Mouse (Mus musculus) heart, embryonic 10.5 days (tissue): ENCODE results near the gene Mrpl33. TPM values are rescaled to one million over a fixed set of nuclear protein-coding genes. Genes with fewer than 3 reads are reported as not detected.

ENCODE experiments used
- DNase-seq: peaks from one replicate; pipeline ENCODE4 v3.0.0-alpha.2; 2017; ENCODE audit warnings: low spot score
- H3K27ac ChIP-seq: fragments of 300-500 bp; sonication (generic); 2 replicates; pipeline ENCODE4 v1.5.1; 2016; ENCODE audit warnings: mild to moderate bottlenecking
- H3K27me3 ChIP-seq: fragments of 300-500 bp; sonication (generic); 2 replicates; pipeline ENCODE4 v1.6.1; 2016; ENCODE audit warnings: mild to moderate bottlenecking; ENCODE audit not compliant: poor library complexity, insufficient read depth, severe bottlenecking
- H3K36me3 ChIP-seq: fragments of 300-500 bp; sonication (generic); 2 replicates; pipeline ENCODE4 v1.6.1; 2016; ENCODE audit warnings: mild to moderate bottlenecking, moderate library complexity
- H3K4me1 ChIP-seq: fragments of 300-500 bp; sonication (generic); 2 replicates; pipeline ENCODE4 v1.6.1; 2016; ENCODE audit warnings: mild to moderate bottlenecking
- H3K4me3 ChIP-seq: fragments of 300-500 bp; sonication (generic); 2 replicates; pipeline ENCODE4 v1.5.1; 2016; ENCODE audit warnings: mild to moderate bottlenecking, moderate library complexity
- H3K9me3 ChIP-seq: fragments of 300-500 bp; sonication (generic); 2 replicates; pipeline ENCODE4 v1.6.1; 2016; ENCODE audit warnings: mild to moderate bottlenecking, moderate library complexity
- WGBS: fragments of 180-500 bp; shearing (Covaris S2); methylation state at CpG from one replicate; pipeline ENCODE4 v1.1.7; 2016; 5-methylcytosine and 5-hydroxymethylcytosine counted together
- microRNA-seq: library from miRNA; unstranded; fragments of <30 nt; microRNA quantifications from one replicate; pipeline ENCODE4, GENCODE M21; 2017
- polyA plus RNA-seq: library from polyadenylated mRNA; unstranded; fragments of >200 nt; fragmentation: Nextera tagmentation; extraction: Ambion mirVana; gene quantifications from 2 replicates; pipeline ENCODE4 v1.2.1, GENCODE M21; 2016

Mrpl33 gene
- polyA plus RNA-seq, 1 experiment from 2014 or later, result 294 TPM

DNA sequence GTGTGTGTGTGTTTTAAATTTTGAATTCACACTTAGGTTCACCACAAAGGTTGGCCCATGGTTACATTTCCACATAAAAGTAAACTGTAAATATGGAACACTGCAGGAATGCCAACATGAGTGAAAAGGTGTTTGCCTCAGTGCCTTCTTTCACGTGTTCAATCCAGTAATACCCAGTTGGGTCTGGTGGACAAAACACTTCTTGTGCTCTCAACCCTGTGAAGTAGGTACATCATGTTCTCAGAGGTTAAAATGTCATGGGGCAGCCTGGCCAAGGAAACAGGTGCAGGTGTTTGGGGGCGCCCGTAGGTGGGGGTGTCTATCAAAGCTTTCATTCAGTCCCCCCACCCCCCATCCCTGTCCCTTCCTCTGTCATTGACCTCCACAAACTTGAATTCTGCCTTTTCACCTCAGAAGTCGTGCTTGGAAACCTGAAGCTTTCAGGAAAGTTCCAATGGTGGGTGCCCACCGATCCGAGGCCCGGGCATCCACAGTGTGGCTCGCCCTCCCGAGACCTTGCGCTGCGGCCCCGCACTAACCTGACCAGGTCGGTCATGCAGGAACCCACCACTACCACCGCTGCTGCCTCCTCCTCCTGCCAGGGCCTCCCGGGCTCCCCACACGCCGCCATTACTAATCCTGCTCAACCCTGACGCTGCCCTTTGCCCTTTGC, 100.4 kb downstream of the Mrpl33 start, which contains the start of gene Rbks:
Gene Rbks, minus strand, starts transcription at position 657 of the 673 bp plus-strand sequence.
- Histone ChIP-seq H3K9me3 (no peaks in the 10 kb centered on the region), H3K27me3 (no peaks in the 10 kb centered on the region), H3K4me1 (peaks cover 8% of the 10 kb centered on the region), H3K36me3 (no peaks in the 10 kb centered on the region), H3K4me3 (peak within 1 kb of the TSS; percentile 88), H3K27ac (peak within 1 kb of the TSS; percentile 93)
- DNase-seq, result no peak
- 10% methylated on average over 18 of the region's 18 CpGs for WGBS

GRCm38 (mm10) chr5:31697644-31698296, 101.0 kb downstream of the Mrpl33 start, which contains the start of gene Babam2:
TSS of gene Babam2 (plus strand) at chr5:31697684.
- WGBS, result under 1% methylated on average over 71 of the region's 71 CpGs
- Histone ChIP-seq H3K9me3 (no peaks in the 10 kb centered on the region), H3K4me3 (peak within 1 kb of the TSS; percentile 88), H3K27me3 (no peaks in the 10 kb centered on the region), H3K4me1 (peaks cover 8% of the 10 kb centered on the region), H3K27ac (peak within 1 kb of the TSS; percentile 93), H3K36me3 (peaks cover 3% of the 10 kb centered on the region; the same call in 1 of the 2 replicates)
- DNase-seq, result peak; percentile 95

- Histone ChIP-seq H3K4me3 (peak overlapping the region; percentile 88), H3K27ac (peak overlapping the region; percentile 93), H3K36me3 (peaks cover 8% of the 10 kb centered on the region; the same call in 1 of the 2 replicates), H3K27me3 (no peaks in the 10 kb centered on the region), H3K9me3 (no peaks in the 10 kb centered on the region), H3K4me1 (peaks cover 8% of the 10 kb centered on the region)
- peak; percentile 93 for DNase-seq
- 6% methylated on average over 16 of the region's 16 CpGs for WGBS
Measured at GRCm38 (mm10) chr5:31698297-31698726, 101.6 kb downstream of the Mrpl33 start.

GRCm38 (mm10) chr5:31698931-31699330, 102.2 kb downstream of the Mrpl33 start:
- Histone ChIP-seq H3K4me3 (no peak overlapping the region), H3K27me3 (no peaks in the 10 kb centered on the region), H3K9me3 (no peaks in the 10 kb centered on the region), H3K36me3 (peaks cover 14% of the 10 kb centered on the region; the same call in 1 of the 2 replicates), H3K27ac (no peak overlapping the region), H3K4me1 (peaks cover 8% of the 10 kb centered on the region)
- WGBS, result 58% methylated on average over 4 of the region's 4 CpGs
- DNase-seq, result no peak

GRCm38 (mm10) chr5:31699397-31699796, 102.7 kb downstream of the Mrpl33 start:
- Histone ChIP-seq H3K4me1 (peaks cover 8% of the 10 kb centered on the region), H3K9me3 (no peaks in the 10 kb centered on the region), H3K27me3 (no peaks in the 10 kb centered on the region), H3K36me3 (peaks cover 15% of the 10 kb centered on the region; the same call in 1 of the 2 replicates), H3K4me3 (no peak overlapping the region), H3K27ac (no peak overlapping the region)
- no peak for DNase-seq

DNA sequence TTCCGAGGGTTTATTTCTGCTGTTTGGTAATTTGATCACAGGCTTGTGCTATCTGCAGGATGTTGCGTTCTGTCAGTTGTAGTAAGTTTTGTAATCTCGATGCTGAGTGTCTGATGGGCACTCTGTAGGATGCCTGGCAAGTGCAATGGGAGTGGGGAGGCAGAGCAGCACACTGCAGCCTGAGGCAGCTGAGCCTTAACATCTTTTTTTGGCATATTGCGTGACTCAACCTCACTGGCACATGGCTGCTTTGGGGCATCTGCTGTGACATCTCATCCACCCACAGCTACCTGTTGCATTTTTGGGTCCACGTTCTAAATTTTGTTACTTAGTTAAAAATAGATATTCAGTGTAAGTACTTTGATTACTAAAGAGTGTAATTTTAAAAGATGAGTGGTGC, 108.2 kb downstream of the Mrpl33 start:
- Histone ChIP-seq H3K4me3 (no peak overlapping the region), H3K9me3 (no peaks in the 10 kb centered on the region), H3K4me1 (no peaks in the 10 kb centered on the region), H3K27ac (no peak overlapping the region), H3K27me3 (no peaks in the 10 kb centered on the region), H3K36me3 (peaks cover 35% of the 10 kb centered on the region)
- no peak for DNase-seq
- 81% methylated on average over 5 of the region's 5 CpGs for WGBS

- WGBS, result 80% methylated on average over 4 of the region's 4 CpGs
- Histone ChIP-seq H3K4me3 (no peak overlapping the region), H3K36me3 (peaks cover 42% of the 10 kb centered on the region), H3K27ac (no peak overlapping the region), H3K9me3 (no peaks in the 10 kb centered on the region), H3K27me3 (no peaks in the 10 kb centered on the region), H3K4me1 (no peaks in the 10 kb centered on the region)
- DNase-seq, result no peak
Measured at GRCm38 (mm10) chr5:31706826-31707225, 110.1 kb downstream of the Mrpl33 start.

GRCm38 (mm10) chr5:31709389-31709788, 112.7 kb downstream of the Mrpl33 start:
- H3K9me3 ChIP-seq, result no peaks in the 10 kb centered on the region
- H3K4me3 ChIP-seq, result no peak overlapping the region
- H3K27me3 ChIP-seq, result no peaks in the 10 kb centered on the region
- H3K27ac ChIP-seq, result no peak overlapping the region
- DNase-seq, result no peak
- peaks cover 27% of the 10 kb centered on the region for H3K36me3 ChIP-seq
- H3K4me1 ChIP-seq, result peaks cover 8% of the 10 kb centered on the region
- WGBS, result 55% methylated on average over 1 of the region's 1 CpGs

- no peak for DNase-seq
- WGBS, result 71% methylated on average over 2 of the region's 2 CpGs
- Histone ChIP-seq H3K4me3 (no peak overlapping the region), H3K36me3 (peaks cover 14% of the 10 kb centered on the region), H3K4me1 (peaks cover 8% of the 10 kb centered on the region), H3K27ac (no peak overlapping the region), H3K9me3 (no peaks in the 10 kb centered on the region), H3K27me3 (no peaks in the 10 kb centered on the region)
Measured at GRCm38 (mm10) chr5:31713280-31713711, 116.6 kb downstream of the Mrpl33 start.

GRCm38 (mm10) chr5:31713841-31714264, 117.1 kb downstream of the Mrpl33 start:
- no peak for DNase-seq
- no peaks in the 10 kb centered on the region for H3K9me3 ChIP-seq
- WGBS, result 50% methylated on average over 5 of the region's 5 CpGs
- H3K4me1 ChIP-seq, result peaks cover 8% of the 10 kb centered on the region
- H3K27ac ChIP-seq, result 0 out of 2 replicates have a peak overlapping the region, but pooled peaks have one; percentile 26
- no peaks in the 10 kb centered on the region for H3K27me3 ChIP-seq
- peaks cover 14% of the 10 kb centered on the region for H3K36me3 ChIP-seq
- no peak overlapping the region for H3K4me3 ChIP-seq

Small RNAs within 50 kb of the gene (microRNA-seq; reads per million reads assigned to microRNA genes)
- gene Mir3473e, result not detected

Other genes starting within 250 kb of the Mrpl33 start
- 49.5 and 56.9 TPM in 2 replicates for gene Zfp512, start 144.5 kb upstream of the Mrpl33 start, polyA plus RNA-seq
- gene 4930548H24Rik, start 111.2 kb upstream of the Mrpl33 start, polyA plus RNA-seq, result not detected in 2 replicates
- 70.2 and 81.7 TPM in 2 replicates for gene Gpn1, start 102.2 kb upstream of the Mrpl33 start, polyA plus RNA-seq
- gene Slc4a1ap, start 69.9 kb upstream of the Mrpl33 start, polyA plus RNA-seq, result 24.2 and 31.5 TPM in 2 replicates
- 21.7 and 22.5 TPM in 2 replicates for gene Supt7l, start 69.1 kb upstream of the Mrpl33 start, polyA plus RNA-seq
- 6.2 and 6.8 TPM in 2 replicates for gene Rbks, start 100.7 kb downstream of the Mrpl33 start, polyA plus RNA-seq
- 40.8 and 43.6 TPM in 2 replicates for gene Babam2, start 100.7 kb downstream of the Mrpl33 start, polyA plus RNA-seq